Mouse (Mus musculus) heart, adult 2 months (tissue): ENCODE results near the gene Hdac9. TPM values are rescaled to one million over a fixed set of nuclear protein-coding genes. Genes with fewer than 3 reads are reported as not detected.

Experiments used
- DNase-seq, 2 experiments: peaks; one replicate each; pipeline ENCODE4 v3.0.0; 2021
- H3K27ac ChIP-seq: fragments of 200-600 bp; 2 replicates; pipeline ENCODE4 v1.8.1; 2022
- H3K27me3 ChIP-seq: fragments of 200-500 bp; 2 replicates; pipeline ENCODE4 v1.6.1; 2012; ENCODE audit warnings: mild to moderate bottlenecking, low read length, inconsistent platforms, mixed read lengths; ENCODE audit not compliant: control insufficient read depth, insufficient read depth
- H3K36me3 ChIP-seq: fragments of 200-500 bp; 2 replicates; pipeline ENCODE4 v1.6.1; 2012; ENCODE audit warnings: low read length, inconsistent platforms; ENCODE audit not compliant: control insufficient read depth, insufficient read depth
- H3K4me1 ChIP-seq: fragments of 200-500 bp; 2 replicates; pipeline ENCODE4 v1.6.1; 2011; ENCODE audit warnings: low read length; ENCODE audit not compliant: control insufficient read depth, insufficient read depth
- H3K4me3 ChIP-seq: fragments of 200-600 bp; 2 replicates; pipeline ENCODE4 v1.8.1; 2022
- H3K79me2 ChIP-seq: fragments of 200-500 bp; replicated peaks from 2 replicates; pipeline ENCODE4 v1.6.1; 2012; ENCODE audit warnings: mild to moderate bottlenecking, inconsistent platforms, low read length, moderate library complexity, mixed read lengths; ENCODE audit not compliant: control insufficient read depth, insufficient read depth
- H3K9ac ChIP-seq: fragments of 200-500 bp; 2 replicates; pipeline ENCODE4 v1.6.1; 2012; ENCODE audit warnings: low read depth, mild to moderate bottlenecking, control low read depth, inconsistent platforms, low read length, mixed read lengths
- CTCF ChIP-seq: fragments of 200-600 bp; IDR thresholded peaks from 2 replicates; pipeline ENCODE4 v1.8.1; 2022; ENCODE audit warnings: antibody characterized with exemption, mild to moderate bottlenecking, moderate library complexity
- EP300 ChIP-seq: fragments of 200-500 bp; IDR thresholded peaks from 2 replicates; pipeline ENCODE4 v1.6.1; 2011; ENCODE audit warnings: low read depth, low read length, control low read depth; ENCODE audit not compliant: insufficient read depth
- POLR2A ChIP-seq: fragments of 200-500 bp; IDR thresholded peaks from 2 replicates; pipeline ENCODE4 v1.6.1; 2011; ENCODE audit warnings: mild to moderate bottlenecking, low read depth, low read length, control low read depth; ENCODE audit not compliant: insufficient read depth
- WGBS: fragments of 180-500 bp; shearing (Covaris S2); methylation state at CpG from one replicate; pipeline ENCODE4 v1.1.7; 2018; 5-methylcytosine and 5-hydroxymethylcytosine counted together
- intact Hi-C: fragments of 180-260 bp; cut with DNase I; formaldehyde crosslinking; loops from one replicate; pipeline ENCODE4 v1.15.1; 2025
- polyA plus RNA-seq: library from polyadenylated mRNA; depleted of rRNA; stranded (reverse); fragments of >200 nt; gene quantifications from 2 replicates; pipeline ENCODE4 v1.2.3, GENCODE M21; 2012
- total RNA-seq, 2 experiments: library from RNA; stranded (reverse); gene quantifications; 2 replicates each; pipeline ENCODE4 v1.2.3; 2021

Hdac9 gene
- total and polyA plus RNA-seq, 3 experiments = 10.8 to 19.9 (median 18.8) TPM

DNA sequence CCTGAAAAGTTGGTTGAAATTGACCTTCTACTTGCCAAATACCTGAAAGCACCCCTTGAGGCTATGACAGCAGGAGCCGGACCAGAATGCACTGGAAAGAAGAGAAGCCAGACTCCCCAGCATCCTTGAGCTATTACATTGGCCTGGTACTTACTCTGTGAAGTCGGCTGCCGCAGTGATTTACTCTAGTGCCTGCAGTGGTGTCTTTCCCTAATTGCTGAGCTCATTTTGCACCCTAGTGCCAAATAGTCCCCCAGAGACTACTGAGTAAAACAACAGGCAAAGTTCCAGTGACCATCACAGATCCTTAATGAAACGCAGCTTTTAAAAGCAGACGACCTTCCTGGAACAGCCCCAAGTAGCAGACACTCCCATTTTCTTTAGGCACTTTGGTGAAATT lies 761.2 kb downstream of the Hdac9 start:
- intact Hi-C loops = no loop called here
- TF ChIP-seq EP300 (no peak), CTCF (no peak), POLR2A (no peak)
- Histone ChIP-seq H3K27me3 (no peaks in the 10 kb centered on the region), H3K79me2 (no peaks in the 10 kb centered on the region), H3K4me1 (no peaks in the 10 kb centered on the region), H3K4me3 (no peak overlapping the region), H3K27ac (no peak overlapping the region), H3K36me3 (no peaks in the 10 kb centered on the region), H3K9ac (no peak overlapping the region)
- WGBS = 50% methylated on average over 5 of the region's 5 CpGs
- no peak for DNase-seq

DNA sequence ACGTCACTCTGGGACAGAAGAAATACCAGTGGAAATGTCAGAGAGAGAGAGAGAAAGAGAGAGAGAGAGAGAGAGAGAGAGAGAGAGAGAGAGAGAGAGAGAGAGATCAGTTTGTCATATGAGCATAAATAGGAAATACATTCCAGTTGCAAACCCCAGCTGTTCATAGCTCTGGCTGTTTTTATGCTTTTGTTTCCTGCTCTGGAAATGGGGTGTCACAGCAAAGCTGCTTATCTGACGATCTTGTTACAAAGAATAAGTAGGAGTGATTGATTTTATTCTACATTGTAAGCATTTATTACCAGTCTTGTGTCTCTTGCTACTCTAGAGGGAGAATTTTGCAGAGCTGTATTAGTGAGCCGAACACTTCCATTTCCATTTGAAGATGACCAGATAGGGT lies 762.1 kb downstream of the Hdac9 start:
- no peaks in the 10 kb centered on the region for H3K27me3 ChIP-seq
- no peaks in the 10 kb centered on the region for H3K36me3 ChIP-seq
- DNase-seq = no peak
- H3K79me2 ChIP-seq = no peaks in the 10 kb centered on the region
- no peak overlapping the region for H3K9ac ChIP-seq
- H3K27ac ChIP-seq = no peak overlapping the region
- H3K4me3 ChIP-seq = no peak overlapping the region
- intact Hi-C loops = no loop called here
- no peaks in the 10 kb centered on the region for H3K4me1 ChIP-seq
- TF ChIP-seq CTCF (no peak), POLR2A (no peak), EP300 (no peak)
- WGBS = 78% methylated on average over 3 of the region's 3 CpGs

DNA sequence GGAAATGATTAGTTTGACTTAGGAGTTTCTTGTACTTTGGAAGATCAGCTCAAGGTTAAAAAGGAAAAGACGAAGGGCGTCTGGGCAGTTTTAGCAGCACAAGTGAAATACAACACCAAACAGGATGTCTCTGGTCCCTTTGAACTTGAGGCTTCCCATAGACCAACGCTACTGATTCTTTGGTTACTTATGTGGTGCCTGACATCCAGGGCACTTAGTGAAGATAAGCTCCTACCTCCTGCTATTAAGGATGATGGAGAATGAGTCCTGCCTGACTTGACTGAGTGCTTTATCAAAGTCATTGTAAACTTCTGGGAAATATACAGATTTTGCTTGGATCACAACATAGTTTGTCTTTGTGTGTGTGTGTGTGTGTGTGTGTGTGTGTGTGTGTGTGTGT lies 765.6 kb downstream of the Hdac9 start:
- Histone ChIP-seq H3K36me3 (no peaks in the 10 kb centered on the region), H3K79me2 (no peaks in the 10 kb centered on the region), H3K4me3 (no peak overlapping the region), H3K27me3 (no peaks in the 10 kb centered on the region), H3K4me1 (no peaks in the 10 kb centered on the region), H3K27ac (no peak overlapping the region), H3K9ac (no peak overlapping the region)
- intact Hi-C loops = no loop called here
- DNase-seq = no peak
- TF ChIP-seq CTCF = no peak
- no peak for TF ChIP-seq EP300
- TF ChIP-seq POLR2A = no peak
- 50% methylated on average over 3 of the region's 3 CpGs for WGBS

DNA sequence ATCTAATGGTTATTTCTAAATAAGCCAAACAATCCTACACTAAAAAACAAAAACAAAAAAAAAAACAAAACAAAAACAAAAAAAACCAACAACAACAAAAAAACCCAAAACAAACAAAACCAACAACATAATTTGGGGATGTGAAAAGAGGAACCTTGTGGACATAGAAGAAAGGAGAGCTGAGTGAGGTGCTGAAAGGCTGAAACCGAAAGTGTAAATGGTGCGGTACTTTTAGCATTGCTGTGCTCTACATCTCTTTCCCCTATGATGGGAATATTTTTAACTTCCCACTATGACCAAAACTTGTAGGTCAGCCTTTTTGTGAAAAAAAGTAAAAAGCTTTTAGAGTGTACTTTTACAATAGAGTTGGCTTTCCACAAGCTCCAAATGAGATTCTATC lies 774.2 kb downstream of the Hdac9 start:
- WGBS = 75% methylated on average over 2 of the region's 2 CpGs
- DNase-seq = no peak
- intact Hi-C loops = no loop called here
- no peak overlapping the region for H3K9ac ChIP-seq
- H3K4me1 ChIP-seq = no peaks in the 10 kb centered on the region
- H3K4me3 ChIP-seq = no peak overlapping the region
- H3K27me3 ChIP-seq = no peaks in the 10 kb centered on the region
- TF ChIP-seq POLR2A (no peak), CTCF (no peak), EP300 (no peak)
- H3K79me2 ChIP-seq = no peaks in the 10 kb centered on the region
- H3K36me3 ChIP-seq = no peaks in the 10 kb centered on the region
- H3K27ac ChIP-seq = no peak overlapping the region

DNA sequence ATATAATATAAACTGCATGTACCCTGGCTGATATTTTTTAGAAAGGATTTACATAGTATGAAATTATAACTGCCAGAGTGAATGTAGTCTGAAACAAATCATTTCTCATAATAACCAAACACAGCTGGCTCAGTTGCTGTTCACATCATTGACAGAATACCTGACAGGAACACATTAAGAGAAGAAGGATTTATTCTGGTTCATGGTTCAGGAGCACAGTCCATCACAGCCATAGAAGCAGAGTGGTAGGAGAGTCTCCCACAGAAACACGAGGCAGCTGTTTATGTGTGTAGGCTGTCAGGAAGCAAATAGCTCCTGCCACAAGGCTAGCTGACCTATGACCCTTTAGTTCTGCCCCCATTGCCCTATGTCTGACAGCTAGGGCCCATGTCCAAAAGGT lies 803.6 kb downstream of the Hdac9 start:
- TF ChIP-seq CTCF (no peak), EP300 (no peak), POLR2A (no peak)
- Histone ChIP-seq H3K79me2 (no peaks in the 10 kb centered on the region), H3K27me3 (no peaks in the 10 kb centered on the region), H3K4me3 (no peak overlapping the region), H3K9ac (no peak overlapping the region), H3K36me3 (no peaks in the 10 kb centered on the region), H3K27ac (no peak overlapping the region), H3K4me1 (no peaks in the 10 kb centered on the region)
- intact Hi-C loops = no loop called here
- 63% methylated on average over 1 of the region's 1 CpGs for WGBS
- no peak for DNase-seq

DNA sequence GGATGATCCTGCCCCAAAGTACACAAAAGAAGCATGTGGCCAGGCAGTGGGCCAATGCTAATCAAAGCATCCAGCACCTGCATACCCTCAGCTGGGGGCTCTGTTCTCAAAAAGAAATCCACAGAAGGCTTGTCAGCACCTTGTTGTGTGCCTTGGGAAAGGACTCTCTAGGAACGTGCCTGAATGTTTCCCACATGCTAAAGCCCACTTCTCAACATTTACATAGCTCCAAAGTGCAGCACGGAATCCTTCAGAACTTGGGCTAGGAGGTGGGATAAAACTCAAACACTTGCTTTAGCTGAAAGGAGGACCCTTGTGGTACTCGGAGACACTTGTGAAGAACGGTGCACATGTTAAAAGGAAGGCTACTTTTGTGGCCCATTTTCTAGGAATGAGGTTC lies 823.9 kb downstream of the Hdac9 start:
- no peaks in the 10 kb centered on the region for H3K27me3 ChIP-seq
- no peaks in the 10 kb centered on the region for H3K79me2 ChIP-seq
- no peaks in the 10 kb centered on the region for H3K36me3 ChIP-seq
- no peak overlapping the region for H3K27ac ChIP-seq
- no peak overlapping the region for H3K9ac ChIP-seq
- TF ChIP-seq EP300 (no peak), CTCF (no peak), POLR2A (no peak)
- no peaks in the 10 kb centered on the region for H3K4me1 ChIP-seq
- 73% methylated on average over 4 of the region's 4 CpGs for WGBS
- DNase-seq = no peak
- intact Hi-C loops = no loop called here
- no peak overlapping the region for H3K4me3 ChIP-seq

DNA sequence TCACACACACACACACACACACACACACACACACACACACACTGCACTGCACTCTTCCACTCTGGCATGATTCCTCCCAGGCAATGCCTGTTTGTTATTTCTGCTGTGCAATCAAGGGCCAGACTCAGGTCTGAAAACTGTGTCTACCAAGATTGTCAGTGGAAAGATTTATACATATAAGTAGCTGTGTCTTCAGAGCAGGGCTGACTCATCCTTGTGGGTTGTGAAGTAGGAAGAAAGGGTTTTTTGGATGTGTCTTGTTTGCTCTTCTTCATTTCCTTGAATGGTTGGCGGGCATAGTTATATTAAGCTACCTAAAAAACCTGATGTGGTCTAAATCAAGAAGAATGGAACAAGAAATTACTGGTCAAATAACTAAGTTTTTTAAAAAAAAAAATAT lies 825.0 kb downstream of the Hdac9 start:
- no peak for DNase-seq
- Histone ChIP-seq H3K4me3 (no peak overlapping the region), H3K27ac (no peak overlapping the region), H3K27me3 (no peaks in the 10 kb centered on the region), H3K36me3 (no peaks in the 10 kb centered on the region), H3K79me2 (no peaks in the 10 kb centered on the region), H3K4me1 (no peaks in the 10 kb centered on the region), H3K9ac (no peak overlapping the region)
- 80% methylated on average over 1 of the region's 1 CpGs for WGBS
- no peak for TF ChIP-seq CTCF
- no peak for TF ChIP-seq EP300
- no peak for TF ChIP-seq POLR2A
- intact Hi-C loops = no loop called here
